Mouse (Mus musculus) intestine, embryonic 14.5 days (tissue): Measurements from ENCODE around the gene Arhgap30. TPM values are rescaled to one million over a fixed set of nuclear protein-coding genes. Genes with fewer than 3 reads are reported as not detected.

Source experiments
- ATAC-seq: fragments of 200-750 bp; cut with Nextera tagmentation; replicated peaks from 2 replicates; pipeline ENCODE4 v1.8.0; 2017; ENCODE audit warnings: low read depth, moderate number of reproducible peaks, moderate TSS enrichment, moderate library complexity; ENCODE audit not compliant: low FRiP score, low TSS enrichment
- DNase-seq: peaks from one replicate; pipeline ENCODE4 v3.0.0-alpha.2; 2018; ENCODE audit warnings: low spot score
- H3K27ac ChIP-seq: fragments of 300-500 bp; sonication (generic); 2 replicates; pipeline ENCODE4 v1.5.1; 2014; ENCODE audit warnings: low read depth, mild to moderate bottlenecking, control low read depth
- H3K27me3 ChIP-seq: fragments of 300-500 bp; sonication (generic); replicated peaks from 2 replicates; pipeline ENCODE4 v1.6.1; 2014; ENCODE audit warnings: low read length, control low read depth; ENCODE audit not compliant: control insufficient read depth, insufficient read depth
- H3K36me3 ChIP-seq: fragments of 300-500 bp; sonication (generic); 2 replicates; pipeline ENCODE4 v1.6.1; 2014; ENCODE audit warnings: low read length, control low read depth; ENCODE audit not compliant: control insufficient read depth, insufficient read depth
- H3K4me1 ChIP-seq: fragments of 300-500 bp; sonication (generic); replicated peaks from 2 replicates; pipeline ENCODE4 v1.6.1; 2014; ENCODE audit warnings: low read length, control low read depth, mixed read lengths; ENCODE audit not compliant: control insufficient read depth, insufficient read depth
- H3K4me2 ChIP-seq: fragments of 300-500 bp; sonication (generic); 2 replicates; pipeline ENCODE4 v1.6.1; 2014; ENCODE audit warnings: low read length
- H3K4me3 ChIP-seq: fragments of 300-500 bp; sonication (generic); 2 replicates; pipeline ENCODE4 v1.5.1; 2014; ENCODE audit warnings: low read depth, low read length, control low read depth, mixed read lengths
- H3K9ac ChIP-seq: fragments of 300-500 bp; sonication (generic); 2 replicates; pipeline ENCODE4 v1.6.1; 2014; ENCODE audit warnings: mild to moderate bottlenecking, low read length
- H3K9me3 ChIP-seq: fragments of 300-500 bp; sonication (generic); 2 replicates; pipeline ENCODE4 v1.6.1; 2016; ENCODE audit warnings: low read length, control low read depth; ENCODE audit not compliant: control insufficient read depth
- WGBS: fragments of 180-500 bp; shearing (Covaris S2); extraction: QIAGEN DNeasy Blood & Tissue Kit; methylation state at CpG from one replicate; pipeline ENCODE4 v1.1.7; 2014; 5-methylcytosine and 5-hydroxymethylcytosine counted together
- polyA plus RNA-seq: library from polyadenylated mRNA; unstranded; fragments of >200 nt; fragmentation: Nextera tagmentation; extraction: Ambion mirVana; gene quantifications from 2 replicates; pipeline ENCODE4 v1.2.1, GENCODE M21; 2014

Arhgap30 gene
- polyA plus RNA-seq, 1 experiment from 2014 or later, result 1.1 TPM

DNA sequence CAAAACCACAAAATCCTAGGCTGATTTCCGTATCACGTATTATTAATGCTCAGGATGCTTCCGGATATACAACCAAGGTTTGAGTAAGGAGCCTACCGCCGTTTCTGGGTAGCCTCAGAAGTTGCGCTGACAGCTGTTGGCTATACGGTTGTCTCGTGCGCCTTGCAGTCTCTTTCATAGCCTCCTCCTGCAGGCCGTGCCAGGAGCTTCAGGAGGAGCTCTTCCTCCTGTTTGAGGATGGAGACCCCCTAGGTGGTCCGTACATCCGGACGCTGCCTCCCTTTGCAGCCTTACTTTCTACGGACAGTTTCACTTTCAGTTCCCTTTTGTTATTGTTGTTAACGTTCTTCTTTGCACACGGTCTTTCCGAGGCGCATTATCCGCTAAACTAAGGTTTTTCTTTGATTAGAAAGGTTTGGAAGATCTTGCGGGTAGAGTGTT, 23.3 kb downstream of the Arhgap30 start:
- no peaks in the 10 kb centered on the region for H3K27me3 ChIP-seq
- H3K9me3 ChIP-seq, result no peaks in the 10 kb centered on the region
- H3K36me3 ChIP-seq, result peaks cover 28% of the 10 kb centered on the region
- peak; percentile 41 for ATAC-seq
- H3K4me1 ChIP-seq, result peaks cover 10% of the 10 kb centered on the region
- peak overlapping the region; percentile 93 for H3K9ac ChIP-seq
- peak; percentile 79 for DNase-seq
- peak overlapping the region; percentile 57 for H3K4me2 ChIP-seq
- 1% methylated on average over 20 of the region's 20 CpGs for WGBS
- H3K27ac ChIP-seq, result peak overlapping the region; percentile 86
- peak overlapping the region; percentile 69 for H3K4me3 ChIP-seq

DNA sequence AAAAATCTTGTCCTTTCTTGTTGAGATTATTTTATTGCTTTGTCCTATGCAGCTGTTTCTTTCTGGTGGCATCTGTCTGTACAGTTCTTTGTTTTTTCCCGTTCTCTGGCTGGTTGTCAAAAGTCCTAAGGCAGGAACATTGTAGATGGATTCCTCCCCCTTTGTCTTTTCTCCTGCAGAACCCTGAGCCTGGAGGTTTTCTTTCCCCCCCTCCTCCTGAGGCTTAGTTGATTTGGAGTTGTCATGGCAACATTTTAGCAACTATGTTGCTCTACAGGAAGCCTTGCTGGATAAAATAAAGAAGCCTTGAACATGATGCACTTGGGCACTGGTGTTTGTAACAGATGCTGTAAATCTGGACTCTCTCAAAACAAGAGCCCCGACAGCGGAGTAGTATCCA, 23.7 kb downstream of the Arhgap30 start:
- peak overlapping the region; percentile 93 for H3K9ac ChIP-seq
- H3K36me3 ChIP-seq, result peaks cover 33% of the 10 kb centered on the region
- H3K4me2 ChIP-seq, result peak overlapping the region; percentile 57
- no peak for ATAC-seq
- H3K4me1 ChIP-seq, result peaks cover 10% of the 10 kb centered on the region
- no peaks in the 10 kb centered on the region for H3K27me3 ChIP-seq
- peak overlapping the region; percentile 69 for H3K4me3 ChIP-seq
- 30% methylated on average over 3 of the region's 3 CpGs for WGBS
- no peak for DNase-seq
- peak overlapping the region; percentile 86 for H3K27ac ChIP-seq
- H3K9me3 ChIP-seq, result no peaks in the 10 kb centered on the region

DNA sequence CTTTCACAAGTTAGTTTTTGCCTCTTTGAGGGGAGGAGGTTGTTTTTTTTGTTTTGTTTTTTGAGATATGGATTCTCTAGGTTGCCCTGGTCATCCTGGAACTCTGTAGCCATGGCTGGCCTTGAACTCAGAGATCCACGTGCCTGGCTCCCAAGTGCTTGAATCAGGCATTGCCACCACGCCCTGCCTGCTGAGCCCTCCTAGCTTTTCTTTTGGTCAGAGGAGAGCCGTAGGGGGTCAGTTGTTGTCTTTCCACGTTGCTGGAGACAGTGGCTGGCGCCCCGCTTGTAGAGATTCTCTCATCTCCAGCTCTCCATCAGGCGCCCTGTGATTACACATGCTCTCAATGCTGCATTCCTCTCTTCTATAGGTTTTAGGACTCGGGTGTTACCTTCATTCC, 24.9 kb downstream of the Arhgap30 start:
- H3K4me1 ChIP-seq, result peaks cover 10% of the 10 kb centered on the region
- WGBS, result 81% methylated on average over 8 of the region's 8 CpGs
- no peak overlapping the region for H3K4me3 ChIP-seq
- no peak overlapping the region for H3K27ac ChIP-seq
- H3K9me3 ChIP-seq, result no peaks in the 10 kb centered on the region
- ATAC-seq, result no peak
- no peak overlapping the region for H3K9ac ChIP-seq
- no peaks in the 10 kb centered on the region for H3K27me3 ChIP-seq
- H3K36me3 ChIP-seq, result peaks cover 44% of the 10 kb centered on the region
- no peak for DNase-seq
- no peak overlapping the region for H3K4me2 ChIP-seq

DNA sequence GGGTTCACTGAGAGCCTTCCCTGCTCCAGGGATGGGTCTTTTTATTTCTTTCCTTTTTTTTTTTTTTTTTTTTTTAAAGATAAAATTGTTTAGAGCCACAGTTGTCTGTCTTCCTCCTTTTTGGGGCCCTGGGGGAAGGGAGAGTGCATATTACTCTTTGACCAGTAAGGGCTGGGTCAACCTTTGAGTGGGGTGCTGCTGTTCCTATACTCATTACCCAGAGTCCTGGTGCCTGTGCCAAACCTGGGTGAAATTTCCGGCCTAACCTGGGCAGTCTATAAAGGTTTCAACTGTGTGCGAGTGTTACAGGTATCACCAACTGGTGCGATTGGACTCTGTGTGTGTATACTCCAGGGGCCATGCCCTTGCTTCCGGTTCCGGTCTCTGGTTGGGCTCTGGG, 29.9 kb downstream of the Arhgap30 start, which contains the start of gene Tstd1:
Tstd1 (plus strand) TSS at position 213 of the 400 bp plus-strand sequence.
- Histone ChIP-seq H3K36me3 (peaks cover 67% of the 10 kb centered on the region), H3K27ac (no peak within 1 kb of the TSS), H3K4me1 (no peaks in the 10 kb centered on the region), H3K27me3 (no peaks in the 10 kb centered on the region), H3K9me3 (no peaks in the 10 kb centered on the region), H3K9ac (no peak within 1 kb of the TSS), H3K4me3 (no peak within 1 kb of the TSS), H3K4me2 (no peak within 1 kb of the TSS)
- WGBS, result 88% methylated on average over 5 of the region's 5 CpGs
- ATAC-seq, result no peak
- no peak for DNase-seq

DNA sequence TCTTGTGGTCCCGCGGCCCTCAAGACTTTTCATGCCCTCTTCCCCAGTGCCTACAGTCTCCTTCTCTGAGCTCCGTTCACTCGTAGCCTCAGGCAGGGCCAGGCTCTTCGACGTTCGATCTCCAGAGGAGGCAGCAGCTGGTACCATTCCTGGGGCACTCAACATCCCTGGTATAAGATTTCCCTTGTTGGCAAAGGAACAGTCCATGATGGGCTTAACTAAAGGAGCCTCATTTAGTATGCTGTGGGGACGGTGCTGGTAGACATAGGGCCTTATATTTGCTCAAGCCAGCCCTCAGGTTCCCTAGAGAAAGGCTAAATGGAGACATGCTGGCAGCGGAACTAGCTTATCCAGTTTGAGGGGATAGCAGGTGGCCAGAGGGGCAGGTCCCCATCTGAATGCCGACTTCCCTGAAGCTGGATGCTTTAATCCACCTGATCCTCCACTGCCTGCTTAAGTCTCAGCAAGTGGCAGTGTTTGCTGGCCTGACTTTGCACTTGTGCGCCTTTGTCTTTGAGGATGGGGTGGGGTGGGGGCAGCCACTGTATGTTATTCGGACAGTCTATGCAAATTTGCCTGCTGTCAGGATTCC, 30.6 kb downstream of the Arhgap30 start:
- H3K36me3 ChIP-seq, result peaks cover 65% of the 10 kb centered on the region
- H3K4me1 ChIP-seq, result no peaks in the 10 kb centered on the region
- H3K4me3 ChIP-seq, result no peak overlapping the region
- no peak overlapping the region for H3K4me2 ChIP-seq
- DNase-seq, result no peak
- no peak for ATAC-seq
- H3K9me3 ChIP-seq, result no peaks in the 10 kb centered on the region
- no peaks in the 10 kb centered on the region for H3K27me3 ChIP-seq
- H3K9ac ChIP-seq, result no peak overlapping the region
- 71% methylated on average over 12 of the region's 12 CpGs for WGBS
- H3K27ac ChIP-seq, result no peak overlapping the region

DNA sequence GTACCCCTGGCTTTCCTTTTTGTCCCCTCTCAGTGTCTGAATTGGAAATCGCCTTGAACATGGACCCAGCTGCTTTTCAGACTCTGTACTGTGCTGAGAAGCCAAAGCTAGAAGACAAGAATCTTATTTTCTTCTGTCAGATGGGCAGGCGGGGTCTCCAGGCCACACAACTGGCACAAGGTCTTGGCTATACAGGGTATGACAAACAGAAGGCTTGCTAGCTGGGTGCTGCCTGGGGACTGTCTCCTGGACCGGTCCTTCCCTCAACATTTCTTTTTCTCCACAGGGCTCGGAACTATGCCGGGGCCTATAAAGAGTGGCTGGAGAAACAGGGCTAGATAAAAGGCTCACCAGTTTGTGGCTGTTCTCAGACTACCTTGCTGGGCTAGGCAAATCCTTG, 31.2 kb downstream of the Arhgap30 start:
- Histone ChIP-seq H3K27me3 (no peaks in the 10 kb centered on the region), H3K27ac (no peak overlapping the region), H3K4me1 (0 out of 2 replicates have a peak, but pooled peaks cover under 1% of the 10 kb centered on the region), H3K9ac (no peak overlapping the region), H3K4me3 (no peak overlapping the region), H3K9me3 (no peaks in the 10 kb centered on the region), H3K36me3 (peaks cover 60% of the 10 kb centered on the region), H3K4me2 (no peak overlapping the region)
- WGBS, result 81% methylated on average over 5 of the region's 5 CpGs
- no peak for ATAC-seq
- no peak for DNase-seq

DNA sequence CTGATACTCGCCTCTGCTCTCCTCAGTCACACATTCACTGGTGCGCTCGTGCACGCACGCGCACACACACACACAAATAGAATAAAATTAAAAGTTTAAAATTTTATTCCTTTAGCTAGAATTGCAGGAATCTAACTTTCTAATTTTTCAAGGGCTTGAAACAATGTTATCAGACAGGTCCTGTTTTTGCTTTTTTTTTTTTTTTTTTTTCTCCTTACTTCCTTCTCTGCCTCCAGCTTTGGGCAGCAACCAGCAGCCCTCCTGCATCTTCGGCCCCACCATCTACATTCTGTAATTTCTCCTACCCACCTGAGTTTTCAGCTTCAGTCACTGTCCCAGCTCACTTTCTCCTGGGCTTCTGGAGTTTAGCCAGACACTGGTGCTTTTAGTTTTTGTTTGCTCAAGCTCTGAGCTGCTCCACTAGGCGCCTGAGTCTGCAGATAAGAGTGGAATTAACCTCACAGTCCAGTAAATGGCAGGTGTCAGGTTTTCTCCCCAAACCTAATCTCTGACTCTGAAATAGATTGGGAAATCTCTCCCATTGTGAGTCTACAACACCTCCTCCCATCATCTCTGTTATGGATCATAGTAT, 33.8 kb downstream of the Arhgap30 start:
- Histone ChIP-seq H3K27ac (no peak overlapping the region), H3K4me3 (no peak overlapping the region), H3K9me3 (no peaks in the 10 kb centered on the region), H3K27me3 (no peaks in the 10 kb centered on the region), H3K4me1 (0 out of 2 replicates have a peak, but pooled peaks cover 6% of the 10 kb centered on the region), H3K9ac (no peak overlapping the region), H3K36me3 (peaks cover 33% of the 10 kb centered on the region), H3K4me2 (no peak overlapping the region)
- ATAC-seq (no peak), DNase-seq (no peak)
- 83% methylated on average over 8 of the region's 8 CpGs for WGBS

DNA sequence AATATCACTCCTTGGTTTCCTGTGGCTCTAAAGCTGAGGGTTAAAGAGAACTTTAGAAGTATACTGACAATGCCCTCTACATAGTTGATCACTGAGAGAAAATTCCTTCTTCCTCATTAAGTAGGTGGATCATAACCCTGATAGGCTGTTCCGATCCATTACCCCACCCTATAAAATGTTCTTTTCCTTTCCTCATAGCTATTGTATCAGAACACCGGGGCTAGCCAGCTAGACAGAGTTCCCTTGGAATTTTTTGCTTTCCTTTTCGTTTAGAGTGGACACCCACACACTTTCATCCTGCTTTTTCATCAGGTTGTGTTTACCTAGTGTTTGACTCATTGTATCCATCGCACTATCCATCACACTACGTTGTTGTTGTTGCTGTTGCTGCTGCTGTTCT, 35.9 kb downstream of the Arhgap30 start:
- Histone ChIP-seq H3K27ac (no peak overlapping the region), H3K4me1 (0 out of 2 replicates have a peak, but pooled peaks cover 6% of the 10 kb centered on the region), H3K4me2 (no peak overlapping the region), H3K27me3 (no peaks in the 10 kb centered on the region), H3K9ac (no peak overlapping the region), H3K36me3 (peaks cover 15% of the 10 kb centered on the region), H3K4me3 (no peak overlapping the region), H3K9me3 (no peaks in the 10 kb centered on the region)
- DNase-seq, result no peak
- WGBS, result 47% methylated on average over 5 of the region's 5 CpGs
- ATAC-seq, result no peak

DNA sequence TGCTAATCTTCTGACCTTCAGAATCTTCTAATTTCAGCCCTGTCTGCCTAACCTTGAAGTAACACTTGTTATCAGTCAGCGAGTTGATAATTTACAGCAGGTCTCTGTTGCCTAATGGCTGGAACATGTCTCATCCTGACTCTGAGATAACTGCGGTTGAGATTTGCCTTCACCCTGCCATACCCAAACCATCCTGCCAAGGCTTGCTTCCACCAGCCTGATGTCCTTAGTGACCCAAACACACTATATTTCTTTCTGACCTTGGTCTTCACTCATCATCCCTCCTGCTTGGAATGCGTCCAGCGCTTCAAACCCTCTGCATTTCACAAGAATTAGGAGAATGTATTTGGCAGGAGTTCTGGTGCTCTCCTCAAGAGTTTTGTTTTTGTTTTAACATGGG, 36.4 kb downstream of the Arhgap30 start:
- H3K4me2 ChIP-seq, result no peak overlapping the region
- H3K36me3 ChIP-seq, result peaks cover 10% of the 10 kb centered on the region
- no peaks in the 10 kb centered on the region for H3K9me3 ChIP-seq
- no peak overlapping the region for H3K9ac ChIP-seq
- WGBS, result 24% methylated on average over 4 of the region's 4 CpGs
- H3K4me3 ChIP-seq, result no peak overlapping the region
- ATAC-seq, result no peak
- 0 out of 2 replicates have a peak, but pooled peaks cover 6% of the 10 kb centered on the region for H3K4me1 ChIP-seq
- no peaks in the 10 kb centered on the region for H3K27me3 ChIP-seq
- no peak overlapping the region for H3K27ac ChIP-seq
- peak; percentile 58 for DNase-seq
